Mouse (Mus musculus) stomach, embryonic 14.5 days (tissue): ENCODE results near the gene Fdxacb1. TPM values are rescaled to one million over a fixed set of nuclear protein-coding genes. Genes with fewer than 3 reads are reported as not detected.
A peak's percentile ranks its signal among the peaks of the same experiment; 100 is the strongest.

Experiments used
- ATAC-seq: fragments of 200-750 bp; cut with Nextera tagmentation; 2 replicates; pipeline ENCODE4 v1.8.0; 2017; ENCODE audit warnings: low read depth, moderate TSS enrichment; ENCODE audit not compliant: insufficient number of reproducible peaks, insufficient read depth, low FRiP score
- H3K27ac ChIP-seq: fragments of 300-500 bp; sonication (generic); 2 replicates; pipeline ENCODE4 v1.5.1; 2014; ENCODE audit warnings: mild to moderate bottlenecking, low read length, moderate library complexity, mixed read lengths
- H3K27me3 ChIP-seq: fragments of 300-500 bp; sonication (generic); 2 replicates; pipeline ENCODE4 v1.6.1; 2014; ENCODE audit warnings: low read length, control low read depth, mixed read lengths; ENCODE audit not compliant: control insufficient read depth, insufficient read depth
- H3K36me3 ChIP-seq: fragments of 300-500 bp; sonication (generic); 2 replicates; pipeline ENCODE4 v1.6.1; 2014; ENCODE audit warnings: mild to moderate bottlenecking, control low read depth, low read length, moderate library complexity, mixed read lengths; ENCODE audit not compliant: control insufficient read depth, insufficient read depth
- H3K4me1 ChIP-seq: fragments of 300-500 bp; sonication (generic); 2 replicates; pipeline ENCODE4 v1.6.1; 2014; ENCODE audit warnings: low read length, control low read depth, mixed read lengths; ENCODE audit not compliant: control insufficient read depth, insufficient read depth
- H3K4me2 ChIP-seq: fragments of 300-500 bp; sonication (generic); replicated peaks from 2 replicates; pipeline ENCODE4 v1.6.1; 2014; ENCODE audit warnings: low read depth, low read length, control low read depth
- H3K4me3 ChIP-seq: fragments of 300-500 bp; sonication (generic); 2 replicates; pipeline ENCODE4 v1.5.1; 2014; ENCODE audit warnings: low read depth, low read length, control low read depth
- H3K9ac ChIP-seq: fragments of 300-500 bp; sonication (generic); replicated peaks from 2 replicates; pipeline ENCODE4 v1.6.1; 2014; ENCODE audit warnings: low read depth, mild to moderate bottlenecking, control low read depth, low read length, moderate library complexity, mixed read lengths
- H3K9me3 ChIP-seq: fragments of 300-500 bp; sonication (generic); 2 replicates; pipeline ENCODE4 v1.6.1; 2016; ENCODE audit warnings: low read depth, low read length, control low read depth; ENCODE audit not compliant: control insufficient read depth
- WGBS: fragments of 180-500 bp; shearing (Covaris S2); extraction: QIAGEN DNeasy Blood & Tissue Kit; methylation state at CpG from one replicate; pipeline ENCODE4 v1.1.7; 2014; 5-methylcytosine and 5-hydroxymethylcytosine counted together
- polyA plus RNA-seq: library from polyadenylated mRNA; unstranded; fragments of >200 nt; fragmentation: Nextera tagmentation; extraction: Ambion mirVana; gene quantifications from 2 replicates; pipeline ENCODE4 v1.2.1, GENCODE M21; 2014

Fdxacb1 gene
- polyA plus RNA-seq: 13.7 and 14.0 TPM in 2 replicates

DNA sequence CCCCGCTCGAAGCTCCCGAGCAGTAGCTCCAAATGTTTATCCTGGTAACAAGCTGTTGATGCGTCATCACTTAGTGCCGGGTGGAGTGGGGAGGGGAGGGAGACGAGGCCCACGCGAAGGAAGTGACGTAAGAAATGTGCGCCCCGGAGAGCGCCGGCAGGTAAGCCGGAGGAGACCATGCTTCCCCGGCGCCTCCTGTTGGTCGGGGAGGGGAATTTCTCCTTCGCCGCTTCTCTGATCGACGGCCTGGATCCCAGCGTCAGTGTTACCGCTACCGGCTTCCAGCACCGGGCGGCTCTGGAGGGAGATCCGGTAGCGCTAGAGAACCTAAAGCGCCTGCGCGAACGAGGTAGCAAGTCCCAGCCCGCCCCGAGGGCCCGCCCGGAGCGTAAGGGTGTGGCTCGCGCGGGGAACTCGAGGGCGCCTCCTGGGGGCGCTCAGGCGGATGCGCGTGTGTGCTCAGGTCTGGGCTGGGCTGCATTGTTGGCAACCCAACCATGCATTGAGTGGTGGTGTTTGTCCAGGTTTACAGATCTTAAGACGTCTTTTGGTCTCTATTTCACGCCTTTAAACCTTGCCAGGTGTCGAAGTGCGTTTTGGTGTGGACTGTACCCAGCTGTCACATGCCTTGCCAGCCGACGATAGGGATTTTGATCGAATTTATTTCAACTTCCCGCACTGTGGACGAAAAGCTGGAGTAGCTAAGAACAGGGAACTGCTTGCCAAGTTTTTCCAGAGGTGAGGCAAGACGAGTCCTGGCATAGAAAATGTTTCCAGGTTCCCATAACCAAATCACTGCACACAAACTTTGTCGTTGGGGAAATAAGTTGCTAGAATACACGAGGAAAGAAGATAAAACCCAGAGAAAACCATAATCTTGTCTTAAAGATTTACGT lies at the start of gene Fdxacb1:
Fdxacb1 (plus strand) TSS at position 130 of the 896 bp plus-strand sequence.
- Histone ChIP-seq H3K9ac (peak within 1 kb of the TSS; percentile 57), H3K9me3 (no peaks in the 10 kb centered on the region), H3K4me2 (peak within 1 kb of the TSS; percentile 71), H3K4me3 (peak within 1 kb of the TSS; percentile 45), H3K4me1 (peaks cover 8% of the 10 kb centered on the region; the same call in 1 of the 2 replicates), H3K27me3 (no peaks in the 10 kb centered on the region), H3K27ac (peak within 1 kb of the TSS; percentile 92), H3K36me3 (peaks cover 9% of the 10 kb centered on the region; the same call in 1 of the 2 replicates)
- 3% methylated on average over 59 of the region's 59 CpGs for WGBS
- ATAC-seq: peak; percentile 97

DNA sequence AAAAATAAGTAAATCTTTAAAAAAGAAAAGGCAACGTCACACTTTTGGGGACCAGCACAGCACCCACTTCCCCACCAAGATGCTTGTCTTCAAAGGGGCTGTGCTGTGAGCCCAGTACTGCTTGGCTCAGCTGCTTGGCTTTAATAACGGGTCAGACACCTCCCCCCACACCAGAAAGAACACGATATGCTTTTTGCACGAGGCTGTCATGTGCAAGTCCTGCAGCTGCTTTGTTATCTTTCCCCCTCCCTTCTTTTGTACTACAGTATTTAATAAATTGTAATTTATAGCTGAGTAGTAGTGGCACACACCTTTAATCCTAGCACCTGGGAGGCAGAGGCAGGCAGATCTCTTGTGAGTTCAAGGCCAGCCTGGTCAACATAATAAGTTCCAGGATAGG lies 49.2 kb upstream of the Fdxacb1 start:
- Histone ChIP-seq H3K27ac (no peak overlapping the region), H3K4me1 (peaks cover 11% of the 10 kb centered on the region; the same call in 1 of the 2 replicates), H3K4me2 (no peak overlapping the region), H3K36me3 (no peaks in the 10 kb centered on the region), H3K9me3 (no peaks in the 10 kb centered on the region), H3K27me3 (no peaks in the 10 kb centered on the region), H3K4me3 (no peak overlapping the region), H3K9ac (no peak overlapping the region)
- 73% methylated on average over 4 of the region's 4 CpGs for WGBS
- no peak for ATAC-seq

DNA sequence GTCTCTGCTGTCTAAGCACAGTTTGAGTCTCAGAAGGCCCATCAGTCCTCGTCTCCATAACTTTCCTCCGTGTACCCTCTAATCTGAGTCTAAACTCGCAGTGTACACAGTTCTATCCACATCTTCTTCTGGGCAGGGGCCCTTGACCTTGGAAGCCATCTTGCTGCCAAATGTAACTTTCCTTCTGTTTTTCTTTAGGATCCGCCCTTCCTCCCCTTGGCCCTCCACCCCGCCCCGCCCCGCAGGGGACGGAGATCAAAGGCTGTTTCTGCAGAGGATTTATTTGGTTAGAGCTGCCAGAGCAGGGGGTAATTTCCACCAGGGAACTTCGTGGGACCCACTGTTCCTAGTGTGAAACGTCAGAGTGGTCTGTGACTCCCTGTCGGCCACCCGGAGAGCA lies 47.0 kb upstream of the Fdxacb1 start:
- Histone ChIP-seq H3K27ac (no peak overlapping the region), H3K4me3 (no peak overlapping the region), H3K4me1 (peaks cover 11% of the 10 kb centered on the region; the same call in 1 of the 2 replicates), H3K9me3 (no peaks in the 10 kb centered on the region), H3K9ac (no peak overlapping the region), H3K27me3 (no peaks in the 10 kb centered on the region), H3K36me3 (no peaks in the 10 kb centered on the region), H3K4me2 (no peak overlapping the region)
- 26% methylated on average over 12 of the region's 12 CpGs for WGBS
- ATAC-seq: no peak

DNA sequence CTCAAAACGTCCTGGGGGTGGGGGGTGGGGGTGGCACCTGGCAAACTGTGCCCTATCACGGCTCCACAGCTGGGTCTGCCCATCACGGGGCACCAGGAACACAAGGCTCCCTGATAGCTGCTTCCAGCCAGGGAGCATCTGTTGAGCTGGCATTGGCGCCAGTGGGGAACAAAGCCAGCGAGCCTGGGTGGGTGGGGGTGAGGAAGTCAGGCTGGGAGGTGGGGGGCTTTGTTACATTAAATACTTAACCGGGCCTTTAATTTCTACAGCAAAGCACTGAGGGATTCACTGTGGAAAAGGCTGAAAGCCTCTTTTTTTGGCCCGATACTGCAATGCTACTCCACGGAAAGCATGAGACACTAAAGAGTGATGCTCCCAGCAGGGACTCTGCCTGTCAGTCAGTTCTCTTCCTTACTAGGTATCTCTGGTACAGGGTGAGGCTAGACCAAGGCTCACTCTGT lies 45.6 kb upstream of the Fdxacb1 start:
- ATAC-seq: no peak
- H3K27ac ChIP-seq: no peak overlapping the region
- no peak overlapping the region for H3K9ac ChIP-seq
- H3K4me1 ChIP-seq: peaks cover 11% of the 10 kb centered on the region; the same call in 1 of the 2 replicates
- H3K4me2 ChIP-seq: no peak overlapping the region
- no peak overlapping the region for H3K4me3 ChIP-seq
- no peaks in the 10 kb centered on the region for H3K9me3 ChIP-seq
- no peaks in the 10 kb centered on the region for H3K27me3 ChIP-seq
- WGBS: 52% methylated on average over 8 of the region's 8 CpGs
- H3K36me3 ChIP-seq: no peaks in the 10 kb centered on the region

DNA sequence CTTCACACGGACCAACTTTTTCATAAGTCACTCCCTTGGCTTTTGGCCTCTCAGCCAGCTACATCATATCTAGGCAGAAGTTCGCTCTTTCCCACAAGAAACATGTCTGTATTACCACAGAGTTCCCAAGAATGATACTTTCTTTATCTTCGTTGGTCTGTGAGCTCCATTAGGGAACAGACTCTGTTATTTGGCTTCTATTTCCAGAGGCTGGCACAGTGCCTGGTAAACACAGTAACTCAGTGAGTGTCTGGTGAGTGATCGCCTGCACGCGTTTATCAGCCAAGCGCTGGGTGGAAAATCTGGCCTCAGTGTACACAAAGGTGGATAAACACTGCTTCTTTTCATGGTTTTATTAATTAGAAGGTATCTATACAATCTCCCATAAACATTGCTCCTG lies 44.6 kb upstream of the Fdxacb1 start:
- Histone ChIP-seq H3K9ac (no peak overlapping the region), H3K4me2 (no peak overlapping the region), H3K4me1 (peaks cover 11% of the 10 kb centered on the region; the same call in 1 of the 2 replicates), H3K27me3 (no peaks in the 10 kb centered on the region), H3K4me3 (no peak overlapping the region), H3K27ac (peak overlapping the region; percentile 48; the same call in 1 of the 2 replicates), H3K9me3 (no peaks in the 10 kb centered on the region), H3K36me3 (no peaks in the 10 kb centered on the region)
- WGBS: 33% methylated on average over 7 of the region's 7 CpGs
- no peak for ATAC-seq

DNA sequence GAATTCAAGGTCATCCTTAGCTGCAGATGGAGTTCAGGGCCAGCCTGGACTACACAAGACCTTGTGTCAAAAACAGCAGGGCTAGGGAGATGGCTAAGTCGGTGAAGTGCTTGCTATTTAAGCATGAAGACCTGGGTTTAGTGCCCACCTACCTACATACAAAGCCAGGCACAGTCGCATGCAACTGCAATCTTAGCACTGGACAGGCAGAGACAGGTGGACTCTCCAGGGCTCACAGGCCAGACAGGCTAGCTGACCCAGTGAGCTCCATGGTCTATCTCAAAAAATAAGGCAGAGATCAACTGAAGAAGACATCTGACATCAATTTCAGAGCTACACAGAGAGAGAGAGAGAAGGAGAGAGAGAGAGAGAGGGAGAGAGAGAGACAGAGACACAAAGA lies 43.9 kb upstream of the Fdxacb1 start:
- no peak overlapping the region for H3K27ac ChIP-seq
- no peak overlapping the region for H3K9ac ChIP-seq
- no peak for ATAC-seq
- no peak overlapping the region for H3K4me2 ChIP-seq
- H3K36me3 ChIP-seq: no peaks in the 10 kb centered on the region
- H3K4me1 ChIP-seq: peaks cover 11% of the 10 kb centered on the region; the same call in 1 of the 2 replicates
- 78% methylated on average over 2 of the region's 2 CpGs for WGBS
- no peaks in the 10 kb centered on the region for H3K9me3 ChIP-seq
- no peaks in the 10 kb centered on the region for H3K27me3 ChIP-seq
- H3K4me3 ChIP-seq: no peak overlapping the region

DNA sequence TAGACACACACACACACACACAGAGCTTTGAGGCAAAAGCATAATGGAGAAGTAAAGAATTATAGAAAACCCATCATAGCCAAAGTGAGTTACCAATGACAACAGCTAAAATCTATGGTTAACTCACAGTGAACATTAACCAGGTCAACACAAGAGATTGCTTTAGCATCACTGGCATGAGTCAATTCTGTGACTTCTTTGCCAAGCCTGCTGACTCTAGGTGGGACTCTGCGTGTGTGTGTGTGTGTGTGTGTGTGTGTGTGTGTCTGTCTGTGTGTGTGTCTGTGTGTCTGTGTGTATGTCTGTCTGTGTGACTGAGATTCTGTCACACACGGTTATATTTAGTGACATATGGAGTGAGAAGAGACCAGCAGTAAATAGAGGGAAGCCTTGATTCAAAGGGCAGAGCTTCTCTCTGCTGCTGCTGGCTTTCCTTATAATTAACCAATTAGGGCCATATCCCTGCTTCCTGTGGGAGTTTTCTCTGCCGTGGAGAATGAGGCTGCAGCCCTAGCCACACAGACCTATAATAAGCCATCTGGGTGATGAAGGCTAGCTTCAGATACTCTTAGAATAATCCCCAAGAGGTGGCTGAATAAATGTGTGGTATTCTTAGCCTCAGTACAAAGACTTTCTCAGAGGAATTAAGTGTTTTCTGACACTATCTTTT lies 43.2 kb upstream of the Fdxacb1 start:
- 54% methylated on average over 3 of the region's 3 CpGs for WGBS
- no peak for ATAC-seq
- Histone ChIP-seq H3K9ac (no peak overlapping the region), H3K36me3 (no peaks in the 10 kb centered on the region), H3K27ac (no peak overlapping the region), H3K27me3 (no peaks in the 10 kb centered on the region), H3K9me3 (no peaks in the 10 kb centered on the region), H3K4me3 (no peak overlapping the region), H3K4me2 (no peak overlapping the region), H3K4me1 (peaks cover 11% of the 10 kb centered on the region; the same call in 1 of the 2 replicates)

DNA sequence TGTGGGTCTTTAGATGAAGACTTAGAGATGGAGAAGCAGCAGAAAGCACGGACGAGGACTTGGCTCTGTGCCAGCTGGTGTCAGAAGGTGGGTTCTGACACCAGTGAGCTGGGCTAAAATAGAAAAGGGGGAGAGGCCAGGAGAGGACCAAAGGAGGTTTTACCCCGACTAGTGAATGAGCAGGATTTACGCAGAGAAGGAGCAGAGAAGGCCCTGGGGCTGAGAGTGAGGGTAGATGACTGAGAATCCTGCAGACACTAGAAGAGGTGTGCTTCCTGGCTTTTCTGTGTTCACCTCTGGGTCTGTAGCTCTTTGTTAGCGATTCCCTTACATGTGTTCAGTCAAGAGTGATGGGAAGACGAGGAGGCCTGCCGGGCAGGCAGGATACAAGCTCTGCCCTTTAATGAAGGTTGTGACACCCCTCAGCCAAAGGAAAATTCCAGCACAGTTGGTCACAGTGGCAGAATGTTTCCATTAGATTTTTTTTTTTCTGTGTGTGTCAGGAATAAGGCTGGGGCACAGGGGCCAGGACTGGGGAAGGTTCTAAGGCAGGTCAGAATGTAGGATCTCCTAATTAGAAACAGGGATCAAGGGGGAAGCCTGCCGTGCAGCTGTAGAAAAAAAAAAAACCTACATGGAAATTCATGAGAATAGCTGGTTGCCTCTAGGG lies 42.0 kb upstream of the Fdxacb1 start:
- Histone ChIP-seq H3K4me3 (no peak overlapping the region), H3K9ac (no peak overlapping the region), H3K4me1 (peaks cover 11% of the 10 kb centered on the region; the same call in 1 of the 2 replicates), H3K4me2 (no peak overlapping the region), H3K27me3 (no peaks in the 10 kb centered on the region), H3K36me3 (no peaks in the 10 kb centered on the region), H3K9me3 (no peaks in the 10 kb centered on the region), H3K27ac (no peak overlapping the region)
- 51% methylated on average over 8 of the region's 8 CpGs for WGBS
- ATAC-seq: no peak
